ENCODE assay signal across 10 mouse cellular contexts in the genomic region with DNA sequence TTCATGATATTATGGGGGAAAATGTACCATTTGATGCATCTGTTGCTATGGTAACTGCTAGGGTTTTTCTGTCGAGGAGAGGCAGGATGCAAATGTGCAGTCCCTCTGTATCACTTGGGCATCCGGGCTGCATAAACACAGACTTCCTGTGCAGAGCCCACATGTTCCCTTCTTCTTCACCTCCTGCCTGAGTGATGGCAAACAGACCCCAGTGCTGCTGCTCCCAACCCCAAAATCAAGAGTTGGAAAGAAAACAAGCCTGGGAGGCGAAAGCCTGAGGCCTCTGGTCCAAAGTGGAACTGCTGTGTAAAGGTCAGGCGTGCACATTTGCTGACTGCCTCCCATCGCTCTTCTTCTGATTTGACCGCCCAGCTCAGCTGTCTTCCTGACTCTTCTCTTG.
A peak's percentile ranks its signal among the peaks of the same experiment; 100 is the strongest.
DNase-seq lines count a peak whose midpoint lies in the region; ATAC-seq lines count a peak whose summit lies in the region.
"Had no signal": no experiment of that assay in that cellular context is flagged by ENCODE, and none has a peak within 500 bp of the region (broad histone marks: within the 10 kb centered on the region; RNA-seq: fewer than 3 reads in every experiment).

No protein-coding gene starts in this region.

- H3K4me3 ChIP-seq in hindbrain, embryonic 16.5 days (ENCODE audit: low read length): no peak overlapping the region
- H3K4me3 ChIP-seq: kidney, embryonic 15.5 days had no signal

- DNase-seq in adrenal gland, adult 2 months: peak; percentile 2
- no peak for DNase-seq in adrenal gland, postnatal 14 days
- peak; percentile 66 for DNase-seq in kidney, adult 9 months
- DNase-seq in kidney, adult 18-20 months: no peak
- DNase-seq in cerebellum, postnatal 14 days: no peak
- DNase-seq in adrenal gland, postnatal 10 days: no peak
- DNase-seq: gastrocnemius, postnatal 25 days had no signal

- H3K4me1 ChIP-seq in hindbrain, embryonic 16.5 days (ENCODE audit: control insufficient read depth, insufficient read depth, low read depth, low read length): peaks cover 7% of the 10 kb centered on the region

- H3K36me3 ChIP-seq in hindbrain, embryonic 16.5 days (ENCODE audit: control insufficient read depth, insufficient read depth, low read length): peaks cover under 1% of the 10 kb centered on the region; the same call in 1 of the 2 replicates

- H3K9ac ChIP-seq in hindbrain, embryonic 16.5 days (ENCODE audit: low read depth, low read length): no peak overlapping the region
- H3K9ac ChIP-seq: kidney, embryonic 15.5 days had no signal

- no peaks in the 10 kb centered on the region for H3K9me3 ChIP-seq in hindbrain, embryonic 16.5 days (ENCODE audit: control insufficient read depth, low read length)
- H3K9me3 ChIP-seq: kidney, embryonic 15.5 days had no signal

- H3K27ac ChIP-seq in hindbrain, embryonic 16.5 days (ENCODE audit: low read depth, low read length): no peak overlapping the region
- H3K27ac ChIP-seq: kidney, embryonic 15.5 days had no signal

- 53% methylated on average over 6 of the region's 6 CpGs for WGBS in hindbrain, embryonic 16.5 days

- ATAC-seq in CD4-positive, CD25-positive, alpha-beta regulatory T cell, adult 4 months: peak; percentile 96
- ATAC-seq in hindbrain, embryonic 16.5 days: peak; percentile 43; the same call in 1 of the 2 replicates

- H3K27me3 ChIP-seq in hindbrain, embryonic 16.5 days (replicated peaks; ENCODE audit: control insufficient read depth, insufficient read depth, low read length): no peaks in the 10 kb centered on the region
- H3K27me3 ChIP-seq: kidney, embryonic 15.5 days had no signal

- H3K4me2 ChIP-seq in hindbrain, embryonic 16.5 days (ENCODE audit: low read length): no peak overlapping the region
- H3K4me2 ChIP-seq: kidney, embryonic 15.5 days had no signal

Comparison
In these comparisons a context has a peak if more than half of its experiments do, and no peak if none do; other contexts are left out.
1. DNase-seq: peak in adrenal gland, adult 2 months (single experiment) and kidney, adult 9 months (single experiment); none in adrenal gland, postnatal 14 days (single experiment), kidney, adult 18-20 months (single experiment), cerebellum, postnatal 14 days (0 of 2) and adrenal gland, postnatal 10 days (single experiment).